Mouse (Mus musculus): ENCODE results near the gene Olfr1358. TPM values are rescaled to one million over a fixed set of nuclear protein-coding genes. Genes with fewer than 3 reads are reported as not detected.

The Olfr1358 gene
- not detected for polyA plus RNA-seq (2015; fragmentation: Illumina TruSeq; extraction: RNeasy Lipid Tissue Mini Kit (QIAGEN cat#74804); ENCODE audit: insufficient read depth, low read depth, low replicate concordance)

DNA sequence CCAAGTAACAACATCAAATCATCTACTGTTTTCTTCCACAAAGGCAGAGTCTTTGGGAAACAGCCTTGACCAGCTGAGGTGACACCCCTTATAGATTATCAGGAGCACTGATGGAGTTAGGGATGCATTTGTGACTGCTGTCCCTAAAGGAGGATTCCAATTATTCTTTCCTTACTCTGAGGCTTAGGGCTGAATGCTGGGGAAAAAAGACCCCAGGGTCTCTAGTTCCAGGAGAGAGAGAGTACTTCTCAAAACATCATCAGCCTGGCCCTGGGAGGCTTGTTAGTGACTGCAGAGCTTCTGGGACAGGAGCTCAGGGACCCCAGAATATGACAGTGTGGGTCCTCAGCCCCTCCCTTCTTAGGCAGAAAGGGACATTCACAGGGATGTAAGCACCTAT, at the start of gene Olfr1358:
Olfr1358 (plus strand) TSS at position 301 of the 400 bp plus-strand sequence.

Other genes with a start within 250 kb of the Olfr1358 start
- gene Agpat3, start 164.9 kb upstream of the Olfr1358 start, polyA plus RNA-seq (2015; fragmentation: Illumina TruSeq; extraction: RNeasy Lipid Tissue Mini Kit (QIAGEN cat#74804); ENCODE audit: insufficient read depth, low read depth, low replicate concordance): 14.0 TPM
- 32.4 TPM for gene Rrp1, start 104.4 kb upstream of the Olfr1358 start, polyA plus RNA-seq (2015; fragmentation: Illumina TruSeq; extraction: RNeasy Lipid Tissue Mini Kit (QIAGEN cat#74804); ENCODE audit: insufficient read depth, low read depth, low replicate concordance)
- 35.7 TPM for gene Cstb, start 91.8 kb upstream of the Olfr1358 start, polyA plus RNA-seq (2015; fragmentation: Illumina TruSeq; extraction: RNeasy Lipid Tissue Mini Kit (QIAGEN cat#74804); ENCODE audit: insufficient read depth, low read depth, low replicate concordance)
- 3.3 TPM for gene Pdxk, start 52.5 kb upstream of the Olfr1358 start, polyA plus RNA-seq (2015; fragmentation: Illumina TruSeq; extraction: RNeasy Lipid Tissue Mini Kit (QIAGEN cat#74804); ENCODE audit: insufficient read depth, low read depth, low replicate concordance)
- gene Ilvbl, start 56.9 kb downstream of the Olfr1358 start, polyA plus RNA-seq (2015; fragmentation: Illumina TruSeq; extraction: RNeasy Lipid Tissue Mini Kit (QIAGEN cat#74804); ENCODE audit: insufficient read depth, low read depth, low replicate concordance): 9.8 TPM
- 6.3 TPM for gene Syde1, start 74.5 kb downstream of the Olfr1358 start, polyA plus RNA-seq (2015; fragmentation: Illumina TruSeq; extraction: RNeasy Lipid Tissue Mini Kit (QIAGEN cat#74804); ENCODE audit: insufficient read depth, low read depth, low replicate concordance)
- not detected for gene Olfr1357, start 100.6 kb downstream of the Olfr1358 start, polyA plus RNA-seq (2015; fragmentation: Illumina TruSeq; extraction: RNeasy Lipid Tissue Mini Kit (QIAGEN cat#74804); ENCODE audit: insufficient read depth, low read depth, low replicate concordance)
- gene Casp14, start 200.9 kb downstream of the Olfr1358 start, polyA plus RNA-seq (2015; fragmentation: Illumina TruSeq; extraction: RNeasy Lipid Tissue Mini Kit (QIAGEN cat#74804); ENCODE audit: insufficient read depth, low read depth, low replicate concordance): not detected
- not detected for gene Ccdc105, start 235.6 kb downstream of the Olfr1358 start, polyA plus RNA-seq (2015; fragmentation: Illumina TruSeq; extraction: RNeasy Lipid Tissue Mini Kit (QIAGEN cat#74804); ENCODE audit: insufficient read depth, low read depth, low replicate concordance)

Measured in pancreas, adult 10 weeks (tissue).